Mouse (Mus musculus): ENCODE results near the gene Cstl1. TPM values are rescaled to one million over a fixed set of nuclear protein-coding genes. Genes with fewer than 3 reads are reported as not detected.

Gene Cstl1
- total RNA-seq, 1 experiment: not detected

DNA sequence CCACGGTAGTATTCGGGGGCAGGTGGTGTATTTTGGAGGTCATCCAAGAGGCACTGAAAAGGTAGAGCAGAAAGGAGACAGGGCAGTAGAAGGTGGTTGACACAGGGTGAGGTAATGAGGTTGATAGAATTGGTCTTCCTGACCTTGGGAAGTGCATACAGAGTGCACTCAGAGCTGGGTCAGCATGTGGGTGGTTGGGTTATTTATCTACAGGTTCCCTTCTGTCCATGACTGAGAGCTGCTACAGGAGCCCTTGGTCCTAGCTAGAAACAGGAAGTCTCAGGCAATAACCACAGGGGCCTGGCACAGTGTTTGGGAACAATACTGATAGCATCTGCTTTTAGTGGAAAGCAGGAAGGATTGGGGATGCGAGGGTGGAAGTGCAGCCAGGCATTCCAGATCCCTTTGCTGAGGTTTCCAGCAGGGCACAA is 51.3 kb downstream of the Cstl1 start:
- TF ChIP-seq ZNF384 (IDR thresholded peaks at IDR 0.05; ENCODE audit: low read depth, low read length) (no peak), CHD2 (IDR thresholded peaks at IDR 0.05; ENCODE audit: low read depth, low read length) (no peak)
- no peak overlapping the region for H3K9ac ChIP-seq (ENCODE audit: insufficient read depth, low read depth, low read length, poor library complexity, severe bottlenecking)
- in situ Hi-C loops (cut with MboI; ENCODE audit: low sequenced_read_pairs in 2 of 2, unreplicated experiment in 2 of 2): no loop called here

More for the DNA sequence above, 51.3 kb downstream of the Cstl1 start:
- H3K4me3 ChIP-seq (ENCODE audit: insufficient read depth in 1 of 2, low read depth in 1 of 2, low read length in 2 of 2, poor library complexity in 1 of 2, severe bottlenecking in 1 of 2): no peak overlapping the region
- H3K27ac ChIP-seq (ENCODE audit: insufficient read depth, low read depth, low read length, poor library complexity, severe bottlenecking): no peak overlapping the region
- no peaks in the 10 kb centered on the region for H3K4me1 ChIP-seq (ENCODE audit: control insufficient read depth in 2 of 2, insufficient read depth in 2 of 2, low read length in 2 of 2, poor library complexity in 1 of 2)
- no peaks in the 10 kb centered on the region for H3K9me3 ChIP-seq (ENCODE audit: control insufficient read depth, insufficient read depth, low read depth, low read length)
- no peak for DNase-seq (ENCODE audit: low read depth, low spot score)
- no peaks in the 10 kb centered on the region for H3K36me3 ChIP-seq (ENCODE audit: control insufficient read depth, insufficient read depth, low read length, poor library complexity, severe bottlenecking)

Other genes with a start within 250 kb of the Cstl1 start
- 50.8 and 62.9 TPM in 2 replicates for gene Nxt1, start 77.8 kb upstream of the Cstl1 start, total RNA-seq (2012; rRNA removed)
- 15.6 and 17.6 TPM in 2 replicates for gene Gzf1, start 69.3 kb upstream of the Cstl1 start, total RNA-seq (2012; rRNA removed)
- gene Napb, start 17.9 kb upstream of the Cstl1 start, total RNA-seq (2012; rRNA removed): 4.2 and 5.4 TPM in 2 replicates
- gene Cst11, start 21.1 kb downstream of the Cstl1 start, total RNA-seq (2012; rRNA removed): not detected in 2 replicates
- 1.3 TPM in 1 of 2 replicates, not detected in the other for gene 8030411F24Rik, start 31.7 kb downstream of the Cstl1 start, total RNA-seq (2012; rRNA removed)
- not detected in 2 replicates for gene Cst12, start 39.0 kb downstream of the Cstl1 start, total RNA-seq (2012; rRNA removed)
- gene Cst8, start 48.4 kb downstream of the Cstl1 start, total RNA-seq (2012; rRNA removed): not detected in 2 replicates
- gene Cst13, start 69.7 kb downstream of the Cstl1 start, total RNA-seq (2012; rRNA removed): not detected in 2 replicates
- not detected in 2 replicates for gene Cst9, start 84.8 kb downstream of the Cstl1 start, total RNA-seq (2012; rRNA removed)
- not detected in 2 replicates for gene 9230104L09Rik, start 114.7 kb downstream of the Cstl1 start, total RNA-seq (2012; rRNA removed)
- 304 and 327 TPM in 2 replicates for gene Cst3, start 125.3 kb downstream of the Cstl1 start, total RNA-seq (2012; rRNA removed)